Mouse (Mus musculus) intestine, embryonic 15.5 days (tissue): ENCODE measurements around the gene Eps15. TPM values are rescaled to one million over a fixed set of nuclear protein-coding genes. Genes with fewer than 3 reads are reported as not detected.

Experiments used
- ATAC-seq: fragments of 200-750 bp; cut with Nextera tagmentation; 2 replicates; pipeline ENCODE4 v1.8.0; 2017; ENCODE audit warnings: moderate TSS enrichment, moderate library complexity
- H3K27ac ChIP-seq: fragments of 300-500 bp; sonication (generic); 2 replicates; pipeline ENCODE4 v1.5.1; 2015; ENCODE audit warnings: mild to moderate bottlenecking, inconsistent platforms
- H3K27me3 ChIP-seq: fragments of 300-500 bp; sonication (generic); replicated peaks from 2 replicates; pipeline ENCODE4 v1.6.1; 2015; ENCODE audit warnings: inconsistent platforms
- H3K36me3 ChIP-seq: fragments of 300-500 bp; sonication (generic); 2 replicates; pipeline ENCODE4 v1.6.1; 2015; ENCODE audit warnings: inconsistent platforms
- H3K4me1 ChIP-seq: fragments of 300-500 bp; sonication (generic); replicated peaks from 2 replicates; pipeline ENCODE4 v1.6.1; 2015; ENCODE audit warnings: inconsistent platforms
- H3K4me2 ChIP-seq: fragments of 300-500 bp; sonication (generic); replicated peaks from 2 replicates; pipeline ENCODE4 v1.6.1; 2015; ENCODE audit warnings: mild to moderate bottlenecking, inconsistent platforms
- H3K4me3 ChIP-seq: fragments of 300-500 bp; sonication (generic); replicated peaks from 2 replicates; pipeline ENCODE4 v1.5.1; 2015; ENCODE audit warnings: inconsistent platforms
- H3K9ac ChIP-seq: fragments of 300-500 bp; sonication (generic); 2 replicates; pipeline ENCODE4 v1.6.1; 2015; ENCODE audit warnings: inconsistent platforms
- H3K9me3 ChIP-seq: fragments of 300-500 bp; sonication (generic); 2 replicates; pipeline ENCODE4 v1.6.1; 2016; ENCODE audit warnings: inconsistent platforms
- WGBS: fragments of 180-500 bp; shearing (Covaris S2); methylation state at CpG from one replicate; pipeline ENCODE4 v1.1.7; 2015; 5-methylcytosine and 5-hydroxymethylcytosine counted together
- polyA plus RNA-seq: library from polyadenylated mRNA; unstranded; fragments of >200 nt; fragmentation: Nextera tagmentation; extraction: Ambion mirVana; gene quantifications from 2 replicates; pipeline ENCODE4 v1.2.1, GENCODE M21; 2015

Eps15 gene
- polyA plus RNA-seq, 1 experiment from 2014 or later: 35.1 TPM

DNA sequence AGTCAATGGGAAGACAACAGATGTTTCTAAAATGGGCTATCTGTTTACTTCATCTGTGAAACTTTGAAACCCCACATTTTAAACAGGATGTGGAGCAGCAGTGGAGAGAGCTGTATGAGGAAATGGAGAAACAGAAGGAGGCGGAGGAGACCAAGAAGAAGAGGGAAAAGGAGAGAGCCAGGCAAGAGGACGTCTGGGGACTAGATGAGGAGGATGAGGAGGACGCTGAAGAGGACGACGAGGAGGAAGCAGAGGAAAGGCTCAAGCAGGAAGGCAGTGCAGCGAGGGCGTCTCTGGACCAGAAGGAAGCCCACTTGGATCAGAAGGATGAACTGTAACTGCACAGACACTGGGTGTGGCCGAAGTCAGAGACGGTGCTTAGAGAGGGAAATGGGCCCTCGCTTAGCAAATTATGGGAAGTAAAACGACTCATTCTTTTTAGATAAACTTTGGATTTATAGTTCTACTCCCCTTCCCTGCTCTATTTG, 26.4 kb upstream of the Eps15 start:
- no peak overlapping the region for H3K4me3 ChIP-seq
- no peak; the same call in 1 of the 2 replicates for ATAC-seq
- no peak overlapping the region for H3K9ac ChIP-seq
- peak overlapping the region; percentile 55; the same call in 1 of the 2 replicates for H3K27ac ChIP-seq
- H3K9me3 ChIP-seq: no peaks in the 10 kb centered on the region
- WGBS: 30% methylated on average over 11 of the region's 11 CpGs
- peak overlapping the region; percentile 24; the same call in 1 of the 2 replicates for H3K4me2 ChIP-seq
- no peaks in the 10 kb centered on the region for H3K27me3 ChIP-seq
- no peaks in the 10 kb centered on the region for H3K36me3 ChIP-seq
- H3K4me1 ChIP-seq: peaks cover 4% of the 10 kb centered on the region; the same call in 1 of the 2 replicates

DNA sequence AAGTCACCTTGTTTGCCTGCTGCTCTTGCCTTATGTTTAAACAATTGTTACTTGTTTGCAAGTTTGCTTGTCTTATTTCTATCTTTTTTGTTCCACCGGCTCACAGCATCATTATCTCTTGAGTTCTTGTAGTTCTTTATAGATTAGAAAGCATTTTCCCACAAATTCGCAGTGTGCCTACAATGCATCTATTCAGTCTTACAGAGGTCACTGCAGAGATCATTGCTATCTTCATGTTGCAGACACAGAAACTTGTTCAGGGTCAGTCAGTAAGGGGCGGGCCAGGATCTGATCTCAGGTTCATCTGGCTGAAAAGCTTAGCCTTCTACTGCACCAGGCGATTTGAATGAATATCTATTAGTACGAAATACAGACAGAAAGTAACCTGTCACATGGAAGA, 25.6 kb upstream of the Eps15 start:
- Histone ChIP-seq H3K27me3 (no peaks in the 10 kb centered on the region), H3K27ac (no peak overlapping the region), H3K9ac (no peak overlapping the region), H3K9me3 (no peaks in the 10 kb centered on the region), H3K4me3 (no peak overlapping the region), H3K36me3 (no peaks in the 10 kb centered on the region), H3K4me1 (peaks cover 4% of the 10 kb centered on the region; the same call in 1 of the 2 replicates), H3K4me2 (no peak overlapping the region)
- no peak for ATAC-seq
- WGBS: 79% methylated on average over 5 of the region's 5 CpGs

DNA sequence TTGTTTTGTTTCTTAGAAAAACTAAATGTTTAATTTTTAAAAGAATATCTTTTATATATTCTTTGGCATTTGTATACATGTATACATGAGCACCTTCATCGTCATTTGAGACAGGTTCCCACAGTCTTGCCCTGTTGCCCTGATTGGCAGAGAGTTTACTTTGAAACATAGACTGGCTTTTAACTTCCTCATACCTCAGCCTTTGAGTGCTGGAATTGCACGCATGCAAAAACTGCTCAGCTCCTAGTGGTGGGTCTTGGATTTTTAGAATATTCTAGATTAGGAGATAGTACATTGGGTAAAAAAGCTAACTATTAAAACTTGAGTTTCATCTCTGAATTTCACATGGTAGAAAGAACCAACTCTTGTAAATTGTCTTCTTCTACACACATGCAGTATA, 24.7 kb upstream of the Eps15 start:
- no peak overlapping the region for H3K4me3 ChIP-seq
- H3K27me3 ChIP-seq: no peaks in the 10 kb centered on the region
- H3K9ac ChIP-seq: no peak overlapping the region
- H3K4me1 ChIP-seq: peaks cover 4% of the 10 kb centered on the region; the same call in 1 of the 2 replicates
- H3K36me3 ChIP-seq: no peaks in the 10 kb centered on the region
- WGBS: 65% methylated on average over 2 of the region's 2 CpGs
- no peak overlapping the region for H3K27ac ChIP-seq
- ATAC-seq: no peak
- no peaks in the 10 kb centered on the region for H3K9me3 ChIP-seq
- no peak overlapping the region for H3K4me2 ChIP-seq

DNA sequence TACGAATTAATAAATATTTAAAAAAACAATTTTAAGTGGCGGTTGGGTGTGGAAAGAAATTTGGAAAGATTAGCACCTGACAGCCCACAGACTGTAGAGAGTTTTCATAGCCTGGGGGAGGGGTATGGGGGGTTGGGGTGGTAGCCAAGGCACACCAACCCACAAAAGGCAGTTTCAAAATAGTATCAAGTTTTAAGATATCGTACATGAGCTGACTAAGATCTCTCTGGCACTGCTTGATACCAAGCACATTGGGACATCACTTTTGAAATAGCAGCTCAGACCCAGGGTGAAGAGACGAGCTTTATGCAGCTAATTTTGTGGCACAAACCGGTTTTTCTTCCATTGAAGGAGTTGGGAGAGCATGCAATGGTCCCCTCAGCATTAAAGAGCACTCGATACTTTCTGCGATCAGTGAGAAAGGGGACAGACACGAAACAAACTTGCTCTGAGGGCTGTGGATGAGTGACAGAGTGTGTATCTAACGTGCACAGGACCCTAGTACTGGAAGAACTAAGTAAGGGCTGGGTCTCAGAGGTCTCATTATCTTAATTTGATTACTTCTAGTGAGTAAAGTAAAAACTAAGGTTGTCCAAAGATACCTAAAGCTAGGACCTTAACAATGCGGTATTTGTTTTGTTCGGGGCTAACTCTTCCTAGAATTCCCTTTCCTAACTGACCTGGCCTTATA, 24.2 kb upstream of the Eps15 start:
- Histone ChIP-seq H3K9ac (no peak overlapping the region), H3K27me3 (no peaks in the 10 kb centered on the region), H3K9me3 (no peaks in the 10 kb centered on the region), H3K4me2 (no peak overlapping the region), H3K4me3 (no peak overlapping the region), H3K36me3 (no peaks in the 10 kb centered on the region), H3K27ac (no peak overlapping the region), H3K4me1 (peaks cover 4% of the 10 kb centered on the region; the same call in 1 of the 2 replicates)
- ATAC-seq: no peak
- 87% methylated on average over 11 of the region's 11 CpGs for WGBS

DNA sequence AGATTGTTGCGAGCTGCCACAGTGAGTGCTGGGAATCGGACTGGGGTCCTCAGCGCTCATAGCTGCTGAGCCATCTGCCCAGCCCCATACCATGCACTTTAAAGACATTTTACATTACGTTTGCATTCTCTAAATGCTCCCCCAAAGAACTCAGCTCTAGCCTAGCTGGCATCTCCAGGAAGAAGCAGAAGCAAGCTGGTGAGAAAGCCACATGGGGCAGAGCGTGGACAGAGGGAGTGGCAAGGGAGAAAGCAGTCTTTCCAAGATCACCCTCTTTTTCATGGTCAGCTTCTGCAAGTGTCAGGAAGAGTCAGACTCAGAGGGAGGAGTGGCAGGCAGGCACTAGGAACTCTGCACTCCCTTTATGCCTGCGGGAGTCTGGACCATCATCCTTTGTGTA, 23.3 kb upstream of the Eps15 start:
- 78% methylated on average over 6 of the region's 6 CpGs for WGBS
- H3K4me2 ChIP-seq: no peak overlapping the region
- H3K4me1 ChIP-seq: peaks cover under 1% of the 10 kb centered on the region; the same call in 1 of the 2 replicates
- no peak overlapping the region for H3K27ac ChIP-seq
- H3K27me3 ChIP-seq: no peaks in the 10 kb centered on the region
- H3K4me3 ChIP-seq: no peak overlapping the region
- no peak for ATAC-seq
- H3K36me3 ChIP-seq: no peaks in the 10 kb centered on the region
- no peak overlapping the region for H3K9ac ChIP-seq
- H3K9me3 ChIP-seq: no peaks in the 10 kb centered on the region

DNA sequence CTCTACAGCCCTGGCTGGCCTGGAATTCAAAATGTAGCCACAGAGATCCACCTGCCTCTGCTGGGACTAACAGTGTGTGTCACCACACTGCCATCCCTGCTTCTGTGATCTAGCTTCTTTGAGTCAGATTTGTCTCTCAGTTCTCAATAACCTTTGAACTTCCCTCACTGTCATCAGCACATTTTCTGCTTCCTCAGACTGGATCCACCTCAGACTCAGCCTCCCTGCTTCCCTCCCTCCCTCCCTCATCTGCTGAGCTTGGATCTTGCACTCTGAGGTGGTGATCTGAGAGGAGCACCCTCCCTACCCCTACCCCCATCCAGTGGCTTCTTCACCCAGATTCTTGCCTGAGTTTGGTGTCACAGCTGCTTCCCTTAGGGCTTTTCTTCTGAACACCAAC, 22.4 kb upstream of the Eps15 start:
- Histone ChIP-seq H3K27me3 (no peaks in the 10 kb centered on the region), H3K4me2 (no peak overlapping the region), H3K36me3 (no peaks in the 10 kb centered on the region), H3K4me1 (no peaks in the 10 kb centered on the region; the same call in 1 of the 2 replicates), H3K27ac (no peak overlapping the region), H3K4me3 (no peak overlapping the region), H3K9me3 (no peaks in the 10 kb centered on the region), H3K9ac (no peak overlapping the region)
- ATAC-seq: peak; percentile 36

DNA sequence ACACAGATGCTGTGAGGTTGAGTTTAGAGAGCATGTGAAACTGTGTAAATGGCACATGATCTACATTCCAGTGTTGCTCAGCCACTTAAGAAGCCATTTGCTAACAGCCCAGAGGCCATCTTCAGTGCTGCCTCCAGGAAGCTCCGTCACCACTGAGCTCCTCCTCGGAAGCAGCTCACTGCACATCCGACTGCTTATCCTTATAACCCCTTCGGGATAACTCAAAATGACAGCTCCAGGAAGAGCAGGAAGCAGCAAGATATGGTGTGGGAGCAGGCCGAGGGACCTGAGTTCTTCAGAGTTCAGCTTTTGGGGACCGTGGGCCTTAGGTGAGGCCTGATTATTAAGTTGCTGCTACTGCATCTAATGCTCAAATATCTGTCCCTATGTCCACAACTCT, 18.0 kb upstream of the Eps15 start:
- H3K9ac ChIP-seq: no peak overlapping the region
- H3K36me3 ChIP-seq: no peaks in the 10 kb centered on the region
- no peak overlapping the region for H3K27ac ChIP-seq
- H3K9me3 ChIP-seq: no peaks in the 10 kb centered on the region
- H3K4me3 ChIP-seq: no peak overlapping the region
- ATAC-seq: no peak
- no peaks in the 10 kb centered on the region for H3K4me1 ChIP-seq
- no peaks in the 10 kb centered on the region for H3K27me3 ChIP-seq
- WGBS: 52% methylated on average over 6 of the region's 6 CpGs
- H3K4me2 ChIP-seq: no peak overlapping the region

DNA sequence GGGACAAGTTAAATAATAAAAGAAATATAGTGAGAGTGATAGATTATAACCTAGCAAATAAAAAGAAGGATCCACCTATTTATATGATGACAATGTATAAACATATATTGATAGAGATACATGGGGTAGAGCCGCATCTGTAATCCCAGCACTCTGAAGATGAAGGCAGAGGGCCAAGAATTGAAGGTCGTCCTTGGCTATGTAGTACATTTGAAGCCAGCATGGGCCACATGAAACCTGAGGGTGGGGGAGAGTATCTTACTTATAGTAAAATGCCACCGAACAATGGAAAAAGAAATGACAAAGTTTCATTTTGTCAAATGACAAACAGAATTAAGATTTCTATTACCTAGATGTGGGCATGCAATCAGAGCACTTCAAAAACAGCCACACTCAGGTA, 14.0 kb upstream of the Eps15 start:
- WGBS: 85% methylated on average over 3 of the region's 3 CpGs
- no peak for ATAC-seq
- Histone ChIP-seq H3K4me1 (no peaks in the 10 kb centered on the region), H3K4me3 (no peak overlapping the region), H3K4me2 (no peak overlapping the region), H3K27me3 (no peaks in the 10 kb centered on the region), H3K9me3 (no peaks in the 10 kb centered on the region), H3K9ac (no peak overlapping the region), H3K27ac (no peak overlapping the region), H3K36me3 (no peaks in the 10 kb centered on the region)

DNA sequence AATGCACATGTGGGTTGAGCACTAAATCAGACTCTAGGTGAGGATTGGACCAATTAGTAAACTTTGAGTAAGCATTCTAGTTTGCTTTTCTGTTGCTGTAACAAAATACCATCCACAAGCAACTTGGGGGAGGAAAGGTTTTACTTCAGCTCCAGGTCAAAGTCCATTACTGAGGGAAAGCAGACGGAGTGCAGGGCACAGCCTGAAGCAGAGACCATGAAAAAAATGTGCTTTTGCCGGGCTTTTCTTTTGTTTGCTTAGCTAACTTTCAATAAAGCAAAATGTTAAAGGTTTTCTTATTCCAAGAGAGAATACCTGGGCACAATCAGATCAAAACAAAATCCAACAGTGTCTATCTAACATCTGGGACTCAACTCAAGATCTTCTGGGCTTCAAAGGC, 13.3 kb upstream of the Eps15 start:
- 47% methylated on average over 2 of the region's 2 CpGs for WGBS
- no peak overlapping the region for H3K27ac ChIP-seq
- no peaks in the 10 kb centered on the region for H3K4me1 ChIP-seq
- no peak for ATAC-seq
- H3K9ac ChIP-seq: no peak overlapping the region
- H3K4me2 ChIP-seq: no peak overlapping the region
- no peaks in the 10 kb centered on the region for H3K9me3 ChIP-seq
- H3K27me3 ChIP-seq: no peaks in the 10 kb centered on the region
- H3K36me3 ChIP-seq: no peaks in the 10 kb centered on the region
- H3K4me3 ChIP-seq: no peak overlapping the region

DNA sequence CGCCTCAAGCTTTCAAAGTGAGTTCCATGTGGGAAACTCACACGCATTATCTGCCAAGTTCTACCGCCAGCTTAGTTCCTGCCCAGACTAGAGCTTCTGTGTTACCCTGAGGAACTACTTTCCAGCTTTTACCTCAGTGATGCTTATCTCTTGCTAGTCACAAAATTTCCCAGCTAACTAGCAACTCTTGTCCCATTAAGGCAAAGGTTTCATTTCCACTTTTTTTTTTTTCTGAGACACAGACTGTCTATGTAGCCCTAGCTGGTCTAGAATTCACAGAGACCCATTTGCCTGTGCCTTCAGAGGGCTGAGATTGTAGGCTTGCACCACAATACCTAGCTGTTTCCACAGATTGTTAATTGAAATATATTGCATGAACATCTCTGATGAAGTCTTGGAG, 12.6 kb upstream of the Eps15 start:
- no peaks in the 10 kb centered on the region for H3K9me3 ChIP-seq
- no peaks in the 10 kb centered on the region for H3K27me3 ChIP-seq
- H3K27ac ChIP-seq: no peak overlapping the region
- no peak overlapping the region for H3K9ac ChIP-seq
- no peaks in the 10 kb centered on the region for H3K36me3 ChIP-seq
- whole genome bisulfite sequencing: 87% methylated on average over 3 of the region's 3 CpGs
- H3K4me3 ChIP-seq: no peak overlapping the region
- no peak for ATAC-seq
- H3K4me1 ChIP-seq: no peaks in the 10 kb centered on the region
- H3K4me2 ChIP-seq: no peak overlapping the region

DNA sequence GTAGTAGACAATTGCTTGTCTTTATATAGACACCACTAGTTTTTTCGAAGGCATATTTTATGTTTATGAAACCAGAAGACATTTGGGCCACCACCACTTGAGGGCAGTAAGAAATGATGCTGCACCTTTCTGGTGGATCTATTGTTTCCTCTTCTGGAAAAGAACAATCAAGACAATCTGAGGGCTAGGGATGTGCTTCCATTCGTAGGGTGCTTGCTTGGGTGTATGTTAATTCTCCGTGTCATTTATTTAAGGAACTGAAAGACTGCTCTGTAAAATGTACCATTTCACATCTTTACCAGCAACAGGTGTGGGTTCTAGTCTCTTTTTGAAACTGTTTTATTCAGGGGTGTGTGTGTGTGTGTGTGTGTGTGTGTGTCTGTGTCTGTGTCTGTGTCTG, 11.2 kb upstream of the Eps15 start:
- no peaks in the 10 kb centered on the region for H3K4me1 ChIP-seq
- no peak overlapping the region for H3K27ac ChIP-seq
- no peaks in the 10 kb centered on the region for H3K9me3 ChIP-seq
- 82% methylated on average over 3 of the region's 3 CpGs for WGBS
- no peak for ATAC-seq
- no peak overlapping the region for H3K9ac ChIP-seq
- no peaks in the 10 kb centered on the region for H3K27me3 ChIP-seq
- H3K4me3 ChIP-seq: no peak overlapping the region
- H3K4me2 ChIP-seq: no peak overlapping the region
- H3K36me3 ChIP-seq: no peaks in the 10 kb centered on the region

DNA sequence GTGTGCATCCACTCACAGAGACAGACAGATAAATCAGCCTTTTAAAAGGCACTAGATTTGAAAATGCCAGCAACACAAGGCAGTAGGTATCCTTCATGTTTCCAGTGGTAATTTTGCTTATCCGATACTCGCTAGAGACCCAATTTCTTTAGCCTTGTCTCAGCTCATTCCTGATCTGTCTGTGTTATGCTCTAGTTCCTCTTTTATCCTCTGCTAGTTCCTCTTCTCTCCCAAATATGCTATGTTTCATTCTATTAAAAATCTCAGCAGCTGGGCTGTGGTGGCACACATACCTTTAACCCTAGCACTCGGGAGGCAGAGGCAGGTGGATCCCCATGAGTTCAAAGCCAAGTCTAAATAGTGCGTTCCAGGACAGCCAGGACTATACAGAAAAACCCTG, 8.3 kb upstream of the Eps15 start:
- no peak overlapping the region for H3K9ac ChIP-seq
- H3K4me1 ChIP-seq: no peaks in the 10 kb centered on the region
- no peak overlapping the region for H3K4me2 ChIP-seq
- ATAC-seq: no peak
- H3K27me3 ChIP-seq: no peaks in the 10 kb centered on the region
- no peaks in the 10 kb centered on the region for H3K9me3 ChIP-seq
- H3K36me3 ChIP-seq: no peaks in the 10 kb centered on the region
- H3K4me3 ChIP-seq: no peak overlapping the region
- H3K27ac ChIP-seq: no peak overlapping the region
- 86% methylated on average over 4 of the region's 4 CpGs for WGBS

DNA sequence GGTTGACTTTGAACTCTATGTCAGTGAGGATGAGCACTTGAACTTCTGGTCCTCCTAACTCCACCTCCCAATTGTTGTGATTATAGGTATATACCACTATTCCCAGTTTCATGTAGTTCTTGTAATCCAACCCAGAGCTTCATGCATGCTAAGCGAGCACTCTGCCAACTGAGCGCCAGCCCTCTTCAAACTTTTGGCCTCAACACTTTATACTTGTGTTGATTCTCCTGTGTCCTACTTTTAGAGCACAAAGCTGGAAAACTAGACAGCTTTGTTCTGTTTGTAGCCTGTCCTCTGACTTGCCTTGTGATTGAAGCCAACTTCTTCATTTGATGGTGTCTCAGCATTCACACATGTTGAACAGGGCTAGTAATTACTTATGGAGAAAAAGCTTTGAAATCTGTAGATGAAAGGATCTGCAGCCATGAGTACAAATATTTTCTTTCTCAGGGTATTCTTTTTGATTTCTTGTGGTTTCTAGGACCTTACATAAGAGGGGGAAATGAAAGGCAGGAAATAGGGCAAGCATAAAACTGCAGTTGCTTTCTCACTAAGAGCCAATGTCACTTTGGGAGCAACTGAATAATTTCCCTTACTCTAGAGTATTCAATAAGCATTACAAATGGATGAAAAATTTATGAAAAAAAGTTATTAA, 6.4 kb upstream of the Eps15 start:
- 85% methylated on average over 2 of the region's 2 CpGs for WGBS
- Histone ChIP-seq H3K9ac (no peak overlapping the region), H3K36me3 (no peaks in the 10 kb centered on the region), H3K4me3 (no peak overlapping the region), H3K4me2 (no peak overlapping the region), H3K27ac (no peak overlapping the region), H3K27me3 (no peaks in the 10 kb centered on the region), H3K9me3 (no peaks in the 10 kb centered on the region), H3K4me1 (no peaks in the 10 kb centered on the region)
- ATAC-seq: no peak
